Mouse (Mus musculus) forebrain, embryonic 13.5 days (tissue): ENCODE results near the gene Il12rb1. TPM values are rescaled to one million over a fixed set of nuclear protein-coding genes. Genes with fewer than 3 reads are reported as not detected.
A peak's percentile ranks its signal among the peaks of the same experiment; 100 is the strongest.

Source experiments
- ATAC-seq: fragments of 200-750 bp; cut with Nextera tagmentation; 2 replicates; pipeline ENCODE4 v1.8.0; 2017
- H3K27ac ChIP-seq: fragments of 300-500 bp; sonication (generic); 2 replicates; pipeline ENCODE4 v1.5.1; 2015; ENCODE audit warnings: inconsistent platforms, mild to moderate bottlenecking, moderate library complexity
- H3K27me3 ChIP-seq: fragments of 300-500 bp; sonication (generic); 2 replicates; pipeline ENCODE4 v1.6.1; 2015; ENCODE audit warnings: mild to moderate bottlenecking, inconsistent platforms
- H3K36me3 ChIP-seq: fragments of 300-500 bp; sonication (generic); 2 replicates; pipeline ENCODE4 v1.6.1; 2015; ENCODE audit warnings: mild to moderate bottlenecking, inconsistent platforms; ENCODE audit not compliant: poor library complexity, severe bottlenecking
- H3K4me1 ChIP-seq: fragments of 300-500 bp; sonication (generic); 2 replicates; pipeline ENCODE4 v1.6.1; 2015; ENCODE audit warnings: inconsistent platforms
- H3K4me2 ChIP-seq: fragments of 300-500 bp; sonication (generic); 2 replicates; pipeline ENCODE4 v1.6.1; 2015; ENCODE audit warnings: inconsistent platforms, mild to moderate bottlenecking, moderate library complexity
- H3K4me3 ChIP-seq: fragments of 300-500 bp; sonication (generic); 2 replicates; pipeline ENCODE4 v1.5.1; 2015; ENCODE audit warnings: mild to moderate bottlenecking, inconsistent platforms
- H3K9ac ChIP-seq: fragments of 300-500 bp; sonication (generic); 2 replicates; pipeline ENCODE4 v1.6.1; 2015; ENCODE audit warnings: mild to moderate bottlenecking, inconsistent platforms
- H3K9me3 ChIP-seq: fragments of 300-500 bp; sonication (generic); replicated peaks from 2 replicates; pipeline ENCODE4 v1.6.1; 2016; ENCODE audit warnings: inconsistent platforms
- WGBS: fragments of 180-500 bp; shearing (Covaris S2); methylation state at CpG from one replicate; pipeline ENCODE4 v1.1.7; 2015; 5-methylcytosine and 5-hydroxymethylcytosine counted together
- polyA plus RNA-seq: library from polyadenylated mRNA; unstranded; fragments of >200 nt; fragmentation: Nextera tagmentation; extraction: Ambion mirVana; gene quantifications from 2 replicates; pipeline ENCODE4 v1.2.1, GENCODE M21; 2015

Gene Il12rb1
- polyA plus RNA-seq, 1 experiment from 2014 or later, result 0.09 TPM

DNA sequence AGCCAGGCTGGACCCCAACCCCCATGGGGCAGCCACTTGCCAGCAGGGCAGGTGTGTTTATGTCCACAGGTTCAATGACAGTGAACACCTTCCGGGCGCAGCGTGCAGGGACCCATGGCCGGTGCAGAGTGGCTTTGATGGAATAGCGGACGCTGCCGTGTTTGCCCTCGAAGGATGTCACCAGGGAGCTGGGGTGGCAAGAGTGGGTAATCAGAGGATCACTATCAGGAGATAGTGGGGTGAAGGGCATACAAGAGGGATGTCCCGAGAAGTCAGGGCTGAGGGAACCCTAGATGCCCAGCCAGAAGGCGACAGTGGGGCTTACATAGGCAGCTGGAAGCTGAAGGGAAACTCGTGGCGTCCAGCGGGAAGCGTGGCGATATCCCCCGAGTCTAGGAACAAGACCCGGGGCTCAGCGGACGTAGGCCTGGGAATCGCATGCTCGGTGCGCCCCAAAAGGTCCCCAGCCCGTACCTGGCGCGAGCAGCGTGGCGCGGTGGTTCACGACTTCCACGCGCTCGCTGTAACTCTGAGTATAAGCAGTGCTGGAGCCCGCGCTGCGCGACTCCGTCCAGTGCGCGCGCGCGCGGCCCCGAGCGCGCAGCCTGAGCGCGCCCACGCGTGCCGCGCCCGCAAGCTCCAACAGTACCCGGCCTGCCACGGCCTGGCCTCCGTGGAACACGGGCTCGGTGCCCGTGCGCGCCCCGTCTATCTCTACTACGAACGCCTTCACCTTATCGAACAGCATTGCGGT lies 30.6 kb downstream of the Il12rb1 start:
- Histone ChIP-seq H3K9me3 (no peaks in the 10 kb centered on the region), H3K4me3 (peak overlapping the region; percentile 68), H3K9ac (peak overlapping the region; percentile 77), H3K4me2 (peak overlapping the region; percentile 80), H3K36me3 (peaks cover 21% of the 10 kb centered on the region), H3K27me3 (0 out of 2 replicates have a peak, but pooled peaks cover 4% of the 10 kb centered on the region), H3K27ac (peak overlapping the region; percentile 78), H3K4me1 (peaks cover 19% of the 10 kb centered on the region)
- WGBS, result 2% methylated on average over 64 of the region's 66 CpGs
- ATAC-seq, result peak; percentile 42

- 0 out of 2 replicates have a peak, but pooled peaks cover 4% of the 10 kb centered on the region for H3K27me3 ChIP-seq
- H3K27ac ChIP-seq, result peak within 1 kb of the TSS; percentile 78
- peak within 1 kb of the TSS; percentile 80 for H3K4me2 ChIP-seq
- H3K4me3 ChIP-seq, result peak within 1 kb of the TSS; percentile 68
- 2% methylated on average over 54 of the region's 55 CpGs for WGBS
- peaks cover 25% of the 10 kb centered on the region for H3K4me1 ChIP-seq
- ATAC-seq, result peak; percentile 97
- H3K36me3 ChIP-seq, result peaks cover 21% of the 10 kb centered on the region
- H3K9me3 ChIP-seq, result no peaks in the 10 kb centered on the region
- H3K9ac ChIP-seq, result peak within 1 kb of the TSS; percentile 77
Observed at GRCm38 (mm10) chr8:70839408-70840351, 31.4 kb downstream of the Il12rb1 start, which contains the start of gene Arrdc2. Gene Arrdc2, minus strand, starts transcription at chr8:70839720.

GRCm38 (mm10) chr8:70840590-70840989 lies 32.3 kb downstream of the Il12rb1 start:
- H3K9me3 ChIP-seq, result no peaks in the 10 kb centered on the region
- ATAC-seq, result no peak
- peaks cover 27% of the 10 kb centered on the region for H3K4me1 ChIP-seq
- no peak overlapping the region for H3K9ac ChIP-seq
- no peak overlapping the region for H3K4me2 ChIP-seq
- 0 out of 2 replicates have a peak, but pooled peaks cover 4% of the 10 kb centered on the region for H3K27me3 ChIP-seq
- H3K4me3 ChIP-seq, result 0 out of 2 replicates have a peak overlapping the region, but pooled peaks have one; percentile 68
- WGBS, result 55% methylated on average over 10 of the region's 10 CpGs
- H3K36me3 ChIP-seq, result peaks cover 12% of the 10 kb centered on the region
- no peak overlapping the region for H3K27ac ChIP-seq

DNA sequence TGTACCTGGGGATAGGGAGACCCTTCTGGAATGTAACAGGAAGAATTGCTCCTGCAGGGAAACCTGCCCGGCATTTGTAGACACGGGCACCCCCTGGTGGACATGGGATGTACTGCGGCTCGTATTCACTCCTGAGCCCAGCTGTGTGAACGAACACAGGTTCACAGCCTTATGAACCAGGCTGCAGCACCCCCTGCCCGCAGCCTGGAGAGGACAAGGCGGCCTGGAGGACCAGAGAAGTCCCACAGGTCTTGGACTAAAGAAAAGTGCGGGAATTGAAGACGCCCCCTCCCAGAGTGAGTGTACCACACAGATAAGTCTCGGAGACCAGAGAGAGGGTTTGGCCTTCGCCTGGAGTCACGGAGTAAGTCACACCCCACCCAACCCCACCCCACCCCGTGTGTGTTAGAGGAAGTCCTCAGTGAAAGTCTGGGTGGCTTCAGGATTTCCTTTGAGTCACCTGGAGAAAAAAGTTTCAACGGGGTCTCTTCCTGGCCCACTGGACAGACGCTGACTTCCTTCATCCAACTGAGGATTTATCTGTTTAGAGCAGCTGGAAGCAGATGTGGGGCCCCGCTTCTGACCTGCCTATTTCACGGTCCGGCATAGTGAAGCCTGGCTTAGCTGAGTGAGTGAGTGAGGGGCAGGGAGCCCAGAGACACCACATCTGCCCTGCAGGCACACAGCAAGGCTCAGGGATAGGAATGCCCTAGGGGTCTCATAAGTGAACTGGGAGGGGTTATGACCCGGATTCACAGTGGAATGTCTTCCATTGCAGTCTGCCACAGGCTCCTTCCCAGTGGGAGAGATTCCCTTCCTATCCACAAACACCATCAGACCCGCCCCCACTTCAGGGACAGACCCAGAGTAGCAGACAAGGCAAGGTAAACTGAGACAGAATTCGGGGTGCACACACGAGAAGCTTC lies 33.2 kb downstream of the Il12rb1 start:
- WGBS, result 43% methylated on average over 22 of the region's 22 CpGs
- ATAC-seq, result no peak
- Histone ChIP-seq H3K9me3 (no peaks in the 10 kb centered on the region), H3K4me2 (no peak overlapping the region), H3K4me1 (peaks cover 27% of the 10 kb centered on the region), H3K9ac (no peak overlapping the region), H3K36me3 (0 out of 2 replicates have a peak, but pooled peaks cover 4% of the 10 kb centered on the region), H3K27ac (no peak overlapping the region), H3K4me3 (no peak overlapping the region), H3K27me3 (0 out of 2 replicates have a peak, but pooled peaks cover 4% of the 10 kb centered on the region)

GRCm38 (mm10) chr8:70842484-70842883 lies 34.2 kb downstream of the Il12rb1 start:
- H3K27me3 ChIP-seq, result 0 out of 2 replicates have a peak, but pooled peaks cover 4% of the 10 kb centered on the region
- no peak overlapping the region for H3K4me3 ChIP-seq
- WGBS, result 70% methylated on average over 25 of the region's 25 CpGs
- no peak overlapping the region; the same call in 1 of the 2 replicates for H3K27ac ChIP-seq
- peaks cover 27% of the 10 kb centered on the region for H3K4me1 ChIP-seq
- ATAC-seq, result no peak
- no peaks in the 10 kb centered on the region for H3K9me3 ChIP-seq
- no peaks in the 10 kb centered on the region for H3K36me3 ChIP-seq
- H3K4me2 ChIP-seq, result no peak overlapping the region
- H3K9ac ChIP-seq, result no peak overlapping the region

DNA sequence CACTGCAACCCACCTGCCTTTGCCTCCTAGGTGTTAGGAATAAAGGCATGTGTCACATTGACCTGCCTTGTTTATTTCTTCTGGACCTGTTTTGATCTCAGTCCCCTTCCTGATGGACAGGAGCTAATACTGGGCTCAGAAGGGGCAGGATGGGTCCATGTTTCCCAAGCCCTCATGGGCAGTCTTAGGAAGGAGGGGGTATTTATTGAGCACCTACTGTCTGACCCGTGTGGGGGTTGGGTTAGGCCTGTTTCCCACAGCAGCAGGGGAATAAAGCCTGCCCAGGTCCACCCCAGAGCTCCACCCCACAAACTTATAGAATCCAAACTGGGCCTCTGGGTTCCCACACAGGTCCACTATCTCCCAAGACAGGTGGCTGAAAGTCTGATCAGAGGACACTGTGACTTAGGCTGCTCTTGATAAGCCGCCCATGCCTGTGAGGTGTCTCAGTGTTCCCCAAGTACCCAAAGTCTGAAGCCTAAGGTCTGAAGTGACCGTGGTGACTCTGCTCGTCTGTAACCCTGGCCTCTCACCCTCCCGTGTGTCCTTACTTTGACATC lies 35.0 kb downstream of the Il12rb1 start:
- WGBS, result 89% methylated on average over 5 of the region's 5 CpGs
- Histone ChIP-seq H3K36me3 (0 out of 2 replicates have a peak, but pooled peaks cover 3% of the 10 kb centered on the region), H3K9me3 (no peaks in the 10 kb centered on the region), H3K4me1 (peaks cover 26% of the 10 kb centered on the region), H3K4me2 (no peak overlapping the region), H3K9ac (no peak overlapping the region), H3K4me3 (no peak overlapping the region), H3K27ac (no peak overlapping the region), H3K27me3 (0 out of 2 replicates have a peak, but pooled peaks cover 4% of the 10 kb centered on the region)
- ATAC-seq, result no peak

- no peak overlapping the region for H3K9ac ChIP-seq
- ATAC-seq, result no peak
- H3K27me3 ChIP-seq, result 0 out of 2 replicates have a peak, but pooled peaks cover 4% of the 10 kb centered on the region
- H3K4me2 ChIP-seq, result no peak overlapping the region
- no peaks in the 10 kb centered on the region for H3K9me3 ChIP-seq
- 86% methylated on average over 8 of the region's 8 CpGs for WGBS
- H3K27ac ChIP-seq, result no peak overlapping the region
- H3K4me3 ChIP-seq, result no peak overlapping the region
- peaks cover 20% of the 10 kb centered on the region for H3K4me1 ChIP-seq
- H3K36me3 ChIP-seq, result 0 out of 2 replicates have a peak, but pooled peaks cover 8% of the 10 kb centered on the region
Observed at GRCm38 (mm10) chr8:70843941-70844340, 35.7 kb downstream of the Il12rb1 start.

- H3K4me1 ChIP-seq, result peaks cover 19% of the 10 kb centered on the region; the same call in 1 of the 2 replicates
- no peaks in the 10 kb centered on the region for H3K9me3 ChIP-seq
- WGBS, result 4% methylated on average over 6 of the region's 6 CpGs
- no peak for ATAC-seq
- no peak overlapping the region for H3K4me2 ChIP-seq
- no peak overlapping the region for H3K27ac ChIP-seq
- peak overlapping the region; percentile 34; the same call in 1 of the 2 replicates for H3K9ac ChIP-seq
- H3K4me3 ChIP-seq, result no peak overlapping the region
- 0 out of 2 replicates have a peak, but pooled peaks cover 8% of the 10 kb centered on the region for H3K36me3 ChIP-seq
- H3K27me3 ChIP-seq, result 0 out of 2 replicates have a peak, but pooled peaks cover 4% of the 10 kb centered on the region
Observed at GRCm38 (mm10) chr8:70844523-70844922, 36.3 kb downstream of the Il12rb1 start.

DNA sequence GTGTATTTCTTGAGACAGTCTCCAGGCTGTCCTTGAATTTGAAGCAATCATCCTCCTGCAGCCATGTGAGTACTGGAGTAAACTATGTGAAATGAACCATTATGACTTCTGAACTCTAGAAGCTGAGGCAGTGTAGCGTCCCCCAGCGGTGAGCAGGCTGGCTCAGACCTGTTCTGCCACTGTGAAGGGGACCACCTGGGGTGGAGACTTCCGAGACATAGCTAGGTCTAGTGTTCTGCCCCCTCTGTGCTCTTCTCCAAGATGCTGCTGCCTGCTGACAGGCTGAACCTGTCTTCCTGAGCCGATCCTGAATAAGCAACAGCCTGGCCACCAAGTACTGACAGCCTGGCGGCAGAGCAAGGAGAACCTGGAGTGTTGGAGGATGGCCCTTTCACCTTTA lies 36.9 kb downstream of the Il12rb1 start:
- Histone ChIP-seq H3K36me3 (0 out of 2 replicates have a peak, but pooled peaks cover 8% of the 10 kb centered on the region), H3K4me3 (no peak overlapping the region), H3K4me1 (peaks cover 16% of the 10 kb centered on the region; the same call in 1 of the 2 replicates), H3K27me3 (0 out of 2 replicates have a peak, but pooled peaks cover 4% of the 10 kb centered on the region), H3K27ac (no peak overlapping the region), H3K9ac (no peak overlapping the region), H3K4me2 (no peak overlapping the region), H3K9me3 (no peaks in the 10 kb centered on the region)
- ATAC-seq, result no peak
- 44% methylated on average over 5 of the region's 5 CpGs for WGBS

GRCm38 (mm10) chr8:70846371-70847154 lies 38.3 kb downstream of the Il12rb1 start:
- H3K27me3 ChIP-seq, result 0 out of 2 replicates have a peak, but pooled peaks cover 4% of the 10 kb centered on the region
- H3K27ac ChIP-seq, result no peak overlapping the region
- WGBS, result 58% methylated on average over 15 of the region's 15 CpGs
- ATAC-seq, result no peak
- peaks cover 8% of the 10 kb centered on the region; the same call in 1 of the 2 replicates for H3K36me3 ChIP-seq
- 0 out of 2 replicates have a peak, but pooled peaks cover 7% of the 10 kb centered on the region for H3K4me1 ChIP-seq
- H3K4me3 ChIP-seq, result no peak overlapping the region
- no peak overlapping the region for H3K4me2 ChIP-seq
- no peaks in the 10 kb centered on the region for H3K9me3 ChIP-seq
- no peak overlapping the region for H3K9ac ChIP-seq
